Mouse (Mus musculus) stomach, embryonic 16.5 days (tissue): ENCODE measurements around the gene Gm29776. TPM values are rescaled to one million over a fixed set of nuclear protein-coding genes. Genes with fewer than 3 reads are reported as not detected.

Experiments used
- ATAC-seq: fragments of 200-750 bp; cut with Nextera tagmentation; 2 replicates; pipeline ENCODE4 v1.8.0; 2017; ENCODE audit warnings: moderate number of reproducible peaks, moderate TSS enrichment; ENCODE audit not compliant: insufficient read depth, low FRiP score
- H3K27ac ChIP-seq: fragments of 300-500 bp; sonication (generic); 2 replicates; pipeline ENCODE4 v1.5.1; 2014; ENCODE audit warnings: low read length
- H3K27me3 ChIP-seq: fragments of 300-500 bp; sonication (generic); 2 replicates; pipeline ENCODE4 v1.6.1; 2014; ENCODE audit warnings: low read length, control low read depth, mixed read lengths; ENCODE audit not compliant: control insufficient read depth, insufficient read depth
- H3K36me3 ChIP-seq: fragments of 300-500 bp; sonication (generic); 2 replicates; pipeline ENCODE4 v1.6.1; 2014; ENCODE audit warnings: low read length; ENCODE audit not compliant: control insufficient read depth, insufficient read depth
- H3K4me1 ChIP-seq: fragments of 300-500 bp; sonication (generic); 2 replicates; pipeline ENCODE4 v1.6.1; 2014; ENCODE audit warnings: low read length, control low read depth, mixed read lengths; ENCODE audit not compliant: control insufficient read depth, insufficient read depth
- H3K4me2 ChIP-seq: fragments of 300-500 bp; sonication (generic); 2 replicates; pipeline ENCODE4 v1.6.1; 2014; ENCODE audit warnings: low read depth, low read length, mixed read lengths
- H3K4me3 ChIP-seq: fragments of 300-500 bp; sonication (generic); replicated peaks from 2 replicates; pipeline ENCODE4 v1.5.1; 2014; ENCODE audit warnings: mild to moderate bottlenecking, low read length
- H3K9ac ChIP-seq: fragments of 300-500 bp; sonication (generic); 2 replicates; pipeline ENCODE4 v1.6.1; 2014; ENCODE audit warnings: low read length
- H3K9me3 ChIP-seq: fragments of 300-500 bp; sonication (generic); replicated peaks from 2 replicates; pipeline ENCODE4 v1.6.1; 2016; ENCODE audit warnings: low read length, control low read depth; ENCODE audit not compliant: control insufficient read depth
- WGBS: fragments of 180-500 bp; shearing (Covaris S2); extraction: QIAGEN DNeasy Blood & Tissue Kit; methylation state at CpG from one replicate; pipeline ENCODE4 v1.1.7; 2014; 5-methylcytosine and 5-hydroxymethylcytosine counted together
- polyA plus RNA-seq: library from polyadenylated mRNA; unstranded; fragments of >200 nt; fragmentation: Nextera tagmentation; extraction: Ambion mirVana; gene quantifications from 2 replicates; pipeline ENCODE4 v1.2.1, GENCODE M21; 2015

The Gm29776 gene
- polyA plus RNA-seq, 1 experiment from 2014 or later, result 0.19 TPM

DNA sequence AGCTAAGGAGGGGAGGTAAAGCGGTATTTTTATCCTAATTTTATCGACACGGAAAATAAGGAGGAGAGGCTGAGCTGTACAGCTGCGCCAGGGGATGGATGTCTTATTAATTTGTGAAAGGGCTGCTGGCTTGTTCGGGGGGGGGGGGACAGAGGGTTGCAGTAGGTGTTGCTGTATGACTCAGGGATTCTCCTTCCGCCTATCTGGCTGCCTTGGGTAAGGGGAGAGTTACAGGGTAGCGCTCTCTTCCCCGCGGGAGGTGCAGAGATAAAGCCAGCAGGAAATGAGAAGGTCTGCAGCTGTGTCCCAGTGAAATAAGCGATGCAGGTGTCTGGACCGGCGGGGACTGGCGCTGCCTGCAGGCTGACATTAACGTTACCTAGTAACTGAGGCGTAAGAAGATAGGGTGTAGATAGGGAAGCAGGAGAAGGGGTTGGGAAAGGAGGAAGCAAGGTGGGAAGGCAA, 16.0 kb upstream of the Gm29776 start:
- Histone ChIP-seq H3K9me3 (no peaks in the 10 kb centered on the region), H3K27me3 (no peaks in the 10 kb centered on the region), H3K9ac (0 out of 2 replicates have a peak overlapping the region, but pooled peaks have one; percentile 31), H3K36me3 (no peaks in the 10 kb centered on the region), H3K4me1 (no peaks in the 10 kb centered on the region), H3K27ac (no peak overlapping the region), H3K4me3 (peak overlapping the region; percentile 43), H3K4me2 (peak overlapping the region; percentile 70)
- 3% methylated on average over 15 of the region's 15 CpGs for WGBS
- ATAC-seq, result no peak

DNA sequence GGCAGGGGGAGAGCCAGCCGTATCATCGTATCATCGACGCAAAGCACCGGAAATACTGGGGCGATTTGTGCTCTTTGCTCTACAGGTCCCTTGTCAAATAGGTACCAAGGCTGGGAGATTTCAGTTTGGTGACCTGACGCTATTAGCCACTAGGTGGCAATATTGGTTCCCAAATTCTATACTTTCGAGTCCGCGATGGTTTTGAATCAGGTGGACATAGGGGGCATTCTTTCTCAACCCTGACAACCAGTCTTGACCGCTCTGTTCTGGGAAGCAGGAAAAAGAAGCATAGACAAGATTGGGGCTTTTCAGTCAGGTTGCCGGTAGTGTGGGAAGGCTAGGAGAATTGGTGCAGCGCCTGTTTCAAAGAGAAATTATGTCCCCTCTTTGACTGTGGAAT, 15.5 kb upstream of the Gm29776 start:
- WGBS, result under 1% methylated on average over 13 of the region's 13 CpGs
- ATAC-seq, result peak; percentile 45; the same call in 1 of the 2 replicates
- H3K27ac ChIP-seq, result no peak overlapping the region
- no peaks in the 10 kb centered on the region for H3K27me3 ChIP-seq
- H3K9ac ChIP-seq, result no peak overlapping the region; the same call in 1 of the 2 replicates
- H3K4me1 ChIP-seq, result no peaks in the 10 kb centered on the region
- peak overlapping the region; percentile 70 for H3K4me2 ChIP-seq
- no peaks in the 10 kb centered on the region for H3K9me3 ChIP-seq
- peak overlapping the region; percentile 43 for H3K4me3 ChIP-seq
- H3K36me3 ChIP-seq, result no peaks in the 10 kb centered on the region

DNA sequence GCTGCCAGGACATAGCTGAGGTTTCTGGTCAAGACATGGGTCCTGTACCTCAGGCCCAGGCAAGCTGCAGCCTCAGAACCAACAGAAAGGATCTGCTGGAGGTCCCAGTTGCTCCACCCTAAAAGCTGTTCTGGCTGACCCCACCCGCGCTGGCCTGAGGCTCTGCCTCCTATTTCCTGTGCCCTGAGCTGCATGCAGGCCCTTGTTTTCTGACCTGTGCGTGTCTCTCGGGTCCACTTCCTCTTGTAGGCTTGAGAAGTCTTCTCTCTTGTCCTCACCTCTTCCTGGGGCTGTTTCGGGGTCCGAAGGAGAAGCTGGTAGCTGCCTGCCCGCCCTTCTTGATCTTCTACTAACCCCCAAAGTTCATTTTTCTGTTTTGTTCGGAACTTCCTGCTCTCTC, 14.2 kb upstream of the Gm29776 start:
- no peaks in the 10 kb centered on the region for H3K9me3 ChIP-seq
- no peak overlapping the region for H3K4me3 ChIP-seq
- H3K27ac ChIP-seq, result no peak overlapping the region
- H3K4me1 ChIP-seq, result no peaks in the 10 kb centered on the region
- H3K36me3 ChIP-seq, result no peaks in the 10 kb centered on the region
- H3K9ac ChIP-seq, result no peak overlapping the region
- WGBS, result 67% methylated on average over 8 of the region's 8 CpGs
- ATAC-seq, result no peak
- no peaks in the 10 kb centered on the region for H3K27me3 ChIP-seq
- H3K4me2 ChIP-seq, result no peak overlapping the region

DNA sequence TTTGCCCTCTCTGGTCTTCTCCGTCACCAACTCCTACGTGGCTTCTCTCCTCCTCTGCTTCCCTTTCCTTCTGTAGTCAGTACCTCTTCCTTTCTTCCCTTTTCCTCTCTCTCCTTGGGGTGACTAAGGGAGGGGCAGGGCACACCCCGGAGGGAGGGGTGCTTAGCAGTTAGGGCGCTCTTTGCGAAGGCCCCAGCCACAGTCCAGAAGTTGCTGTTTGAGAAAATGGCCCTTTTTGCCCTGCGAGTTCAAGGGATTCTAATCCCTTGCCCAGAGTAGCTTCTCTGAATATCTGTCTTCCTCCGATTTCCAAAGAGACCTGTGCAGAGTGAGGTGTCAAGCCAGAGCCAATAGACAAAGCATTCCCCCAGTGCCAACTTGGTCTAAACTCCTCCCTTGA, 13.4 kb upstream of the Gm29776 start, which contains the start of gene Cebpe:
TSS of gene Cebpe (minus strand) at position 101 of the 400 bp plus-strand sequence.
- no peak within 1 kb of the TSS for H3K9ac ChIP-seq
- no peak for ATAC-seq
- no peaks in the 10 kb centered on the region for H3K36me3 ChIP-seq
- H3K9me3 ChIP-seq, result no peaks in the 10 kb centered on the region
- no peak within 1 kb of the TSS for H3K4me2 ChIP-seq
- no peak within 1 kb of the TSS for H3K4me3 ChIP-seq
- no peaks in the 10 kb centered on the region for H3K27me3 ChIP-seq
- H3K27ac ChIP-seq, result no peak within 1 kb of the TSS
- WGBS, result 81% methylated on average over 7 of the region's 7 CpGs
- H3K4me1 ChIP-seq, result no peaks in the 10 kb centered on the region

DNA sequence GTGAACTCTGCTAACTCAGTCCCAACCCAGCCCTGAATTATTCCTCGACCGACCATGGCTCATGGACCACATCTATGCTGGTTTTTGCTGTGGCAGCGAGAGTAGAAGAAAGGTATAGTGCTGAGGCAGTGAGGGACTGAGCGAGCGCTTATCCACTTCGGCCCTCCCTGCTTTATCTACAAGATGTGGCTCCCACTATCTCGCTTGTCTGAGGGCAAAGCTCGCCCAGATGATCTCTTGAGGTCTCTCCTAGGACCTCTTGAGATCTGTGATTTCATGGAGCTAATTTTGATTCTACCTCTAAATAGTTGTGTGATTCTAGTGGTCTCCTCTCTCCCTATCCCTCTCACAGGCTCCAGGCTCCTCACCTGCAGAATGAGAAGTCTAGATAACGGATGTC, 10.4 kb upstream of the Gm29776 start:
- Histone ChIP-seq H3K27me3 (no peaks in the 10 kb centered on the region), H3K4me2 (no peak overlapping the region), H3K4me3 (no peak overlapping the region), H3K36me3 (no peaks in the 10 kb centered on the region), H3K9me3 (no peaks in the 10 kb centered on the region), H3K4me1 (no peaks in the 10 kb centered on the region), H3K9ac (no peak overlapping the region), H3K27ac (no peak overlapping the region)
- 78% methylated on average over 9 of the region's 9 CpGs for WGBS
- ATAC-seq, result no peak

DNA sequence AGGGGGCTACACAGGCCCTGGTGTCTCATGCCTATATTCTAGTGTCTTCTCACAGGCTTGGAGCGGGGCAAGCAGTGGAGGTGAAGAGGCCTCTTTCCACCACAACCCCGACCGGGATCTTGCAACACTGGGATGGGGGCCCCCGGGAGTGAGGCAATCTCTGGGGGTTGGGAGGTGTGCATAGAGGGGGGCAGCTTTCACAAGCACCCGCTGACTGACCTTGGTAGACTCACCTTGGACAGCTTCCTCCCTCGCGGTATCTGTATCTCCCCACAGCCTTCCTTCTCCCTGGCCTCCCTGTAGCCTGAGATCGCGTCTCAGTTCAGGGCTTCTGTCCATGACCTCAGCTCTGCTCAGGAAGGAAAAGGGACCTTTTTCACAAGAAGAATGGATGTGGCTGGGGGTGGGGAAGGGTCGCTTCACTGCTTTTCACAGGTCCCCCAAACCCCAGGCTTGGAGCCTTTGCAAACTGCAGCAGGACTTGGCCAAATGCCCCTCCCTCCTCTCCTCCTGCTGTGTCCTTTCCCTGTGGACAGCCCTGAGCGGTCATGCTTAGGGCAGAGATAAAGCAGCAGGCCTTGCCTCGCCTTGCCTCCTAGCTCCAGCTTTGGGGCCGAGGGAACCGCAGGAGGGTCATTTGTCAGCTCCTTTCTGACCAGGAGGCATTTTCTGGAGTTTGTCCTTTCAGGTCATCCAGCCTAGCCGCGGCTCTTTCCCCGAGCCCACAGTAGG, 8.1 kb upstream of the Gm29776 start:
- WGBS, result 53% methylated on average over 17 of the region's 17 CpGs
- no peak for ATAC-seq
- Histone ChIP-seq H3K9me3 (no peaks in the 10 kb centered on the region), H3K9ac (0 out of 2 replicates have a peak overlapping the region, but pooled peaks have one; percentile 23), H3K4me2 (no peak overlapping the region), H3K27ac (no peak overlapping the region), H3K4me3 (no peak overlapping the region), H3K36me3 (no peaks in the 10 kb centered on the region), H3K27me3 (no peaks in the 10 kb centered on the region), H3K4me1 (no peaks in the 10 kb centered on the region)

DNA sequence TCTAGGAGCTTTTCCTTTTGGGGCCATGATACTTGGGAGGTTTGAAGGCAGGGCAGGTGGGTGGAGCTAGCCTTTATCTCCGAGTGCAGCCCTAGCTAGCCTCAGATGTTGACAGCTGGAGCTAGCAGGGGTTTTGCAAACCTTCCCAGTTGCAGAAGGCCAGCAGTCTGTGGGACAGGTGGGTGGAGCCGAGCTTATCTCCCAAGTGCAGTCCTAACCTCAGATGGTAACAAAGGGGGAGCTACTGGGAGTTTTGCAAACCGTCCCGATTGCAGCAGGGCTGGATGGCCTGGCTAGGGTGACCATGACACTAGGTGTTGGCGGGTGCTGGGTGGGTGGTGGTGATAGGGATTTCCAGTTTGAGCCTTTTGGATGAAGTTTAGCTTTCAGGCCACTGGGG, 7.2 kb upstream of the Gm29776 start:
- Histone ChIP-seq H3K9ac (no peak overlapping the region), H3K9me3 (no peaks in the 10 kb centered on the region), H3K36me3 (no peaks in the 10 kb centered on the region), H3K4me2 (no peak overlapping the region), H3K4me1 (no peaks in the 10 kb centered on the region), H3K27me3 (no peaks in the 10 kb centered on the region), H3K27ac (no peak overlapping the region), H3K4me3 (no peak overlapping the region)
- peak; percentile 9; the same call in 1 of the 2 replicates for ATAC-seq
- WGBS, result 25% methylated on average over 5 of the region's 5 CpGs

DNA sequence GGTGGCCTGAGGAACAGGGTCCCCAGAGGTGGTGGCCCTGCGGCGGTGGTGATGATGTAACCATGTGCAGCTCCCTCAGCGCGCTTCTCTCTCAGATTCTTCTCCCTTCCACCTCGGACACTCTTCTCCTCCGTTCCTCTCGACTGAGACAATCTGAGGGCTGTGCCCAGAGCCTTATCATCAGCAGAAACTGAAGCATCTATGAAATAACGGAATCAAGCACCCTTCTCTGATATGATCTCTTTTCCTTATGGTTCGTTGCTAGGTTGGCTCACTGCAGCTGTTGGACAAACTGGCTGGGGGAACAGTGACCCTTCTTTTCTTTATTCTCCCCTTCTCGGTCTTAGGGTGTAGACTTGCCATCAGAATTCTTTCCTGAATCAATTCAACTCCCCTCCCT, 4.6 kb upstream of the Gm29776 start:
- no peak overlapping the region for H3K27ac ChIP-seq
- ATAC-seq, result no peak
- H3K4me3 ChIP-seq, result no peak overlapping the region
- no peaks in the 10 kb centered on the region for H3K4me1 ChIP-seq
- no peak overlapping the region for H3K9ac ChIP-seq
- no peaks in the 10 kb centered on the region for H3K27me3 ChIP-seq
- no peaks in the 10 kb centered on the region for H3K36me3 ChIP-seq
- WGBS, result 55% methylated on average over 10 of the region's 10 CpGs
- H3K4me2 ChIP-seq, result no peak overlapping the region
- H3K9me3 ChIP-seq, result no peaks in the 10 kb centered on the region

DNA sequence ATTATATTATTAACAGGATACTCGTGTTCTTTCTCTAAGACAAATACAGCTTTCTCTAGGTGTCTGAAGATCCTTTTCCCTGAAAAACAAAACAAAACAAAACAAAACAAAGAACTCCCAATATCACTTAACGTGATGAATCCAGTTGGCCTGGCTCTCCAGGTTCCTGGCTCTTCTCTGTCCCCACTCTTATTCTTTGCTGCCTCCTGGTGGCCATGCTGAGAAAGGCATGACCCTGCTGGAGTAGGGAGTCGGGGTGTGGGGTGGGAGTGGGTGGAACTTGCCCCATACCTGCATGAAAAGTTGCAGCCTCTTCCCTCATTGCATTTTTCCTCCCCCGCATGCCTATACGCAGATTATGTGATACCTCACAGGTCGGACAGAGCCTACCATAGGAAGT, 2.7 kb upstream of the Gm29776 start:
- Histone ChIP-seq H3K4me1 (no peaks in the 10 kb centered on the region), H3K4me2 (no peak overlapping the region), H3K27me3 (no peaks in the 10 kb centered on the region), H3K9me3 (no peaks in the 10 kb centered on the region), H3K27ac (no peak overlapping the region), H3K9ac (no peak overlapping the region), H3K4me3 (no peak overlapping the region), H3K36me3 (no peaks in the 10 kb centered on the region)
- 7% methylated on average over 6 of the region's 6 CpGs for WGBS
- no peak for ATAC-seq
